In the genomic region with DNA sequence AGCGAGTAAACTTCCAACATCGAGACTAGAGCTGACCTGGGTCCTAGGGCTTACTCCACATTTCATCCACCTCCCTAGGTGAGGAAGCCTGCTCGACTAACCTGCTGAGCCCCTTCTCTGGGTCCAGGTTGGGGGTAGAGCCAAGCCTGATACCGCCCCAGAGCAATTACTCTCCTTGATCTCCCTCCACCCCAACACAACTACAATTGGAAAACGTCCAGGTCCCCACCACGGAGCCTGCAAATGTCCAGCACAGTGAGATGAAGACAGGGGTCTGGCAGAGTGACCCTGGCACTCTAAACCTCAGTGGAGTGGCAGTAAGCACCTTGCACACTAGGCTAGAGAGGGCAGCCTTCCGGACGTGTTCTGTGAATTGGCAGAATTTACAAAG, we compare ENCODE assay signal across 8 mouse cellular contexts. TPM values are rescaled to one million over a fixed set of nuclear protein-coding genes. Genes with fewer than 3 reads are reported as not detected.
DNase-seq lines count a peak whose midpoint lies in the region; ATAC-seq and TF ChIP-seq lines count a peak whose summit lies in the region.

No protein-coding gene starts in this region.

- intact Hi-C loops in gastrocnemius, adult 2 months (cut with DNase I): no loop called here

- no peak for TF ChIP-seq CTCF in gastrocnemius, adult 2 months (IDR thresholded peaks at IDR 0.05)
- no peak for TF ChIP-seq CTCF in testis, adult 2 months (IDR thresholded peaks at IDR 0.05; ENCODE audit: control insufficient read depth, insufficient read depth, insufficient replicate concordance, low read depth, low read length)

- H3K36me3 ChIP-seq in testis, adult 2 months (ENCODE audit: control insufficient read depth, insufficient read depth, low read length): no peaks in the 10 kb centered on the region
- H3K36me3 ChIP-seq in limb, embryonic 15.5 days: no peaks in the 10 kb centered on the region
- no peaks in the 10 kb centered on the region for H3K36me3 ChIP-seq in stomach, embryonic 16.5 days (ENCODE audit: control insufficient read depth, insufficient read depth, low read length)

- peaks cover 10% of the 10 kb centered on the region for H3K4me1 ChIP-seq in testis, adult 2 months (ENCODE audit: control insufficient read depth, insufficient read depth, low read length)
- peaks cover 13% of the 10 kb centered on the region for H3K4me1 ChIP-seq in limb, embryonic 15.5 days
- peaks cover 11% of the 10 kb centered on the region for H3K4me1 ChIP-seq in stomach, embryonic 16.5 days (ENCODE audit: control insufficient read depth, insufficient read depth, low read length)

- H3K27me3 ChIP-seq in testis, adult 2 months (ENCODE audit: control insufficient read depth, insufficient read depth, low read length): no peaks in the 10 kb centered on the region
- peaks cover 45% of the 10 kb centered on the region for H3K27me3 ChIP-seq in limb, embryonic 15.5 days
- H3K27me3 ChIP-seq in stomach, embryonic 16.5 days (ENCODE audit: control insufficient read depth, insufficient read depth, low read length): no peaks in the 10 kb centered on the region

- no peak for DNase-seq in gastrocnemius, adult 2 months
- no peak for DNase-seq in gastrocnemius, adult 8-10 months (ENCODE audit: low spot score in 2 of 2)
- no peak for DNase-seq in testis, postnatal 10 days (ENCODE audit: low spot score)
- DNase-seq in adrenal gland, adult 2 months: no peak
- no peak for DNase-seq in frontal cortex, postnatal 10 days (ENCODE audit: low spot score in 2 of 2)

- peak overlapping the region; percentile 68 for H3K9ac ChIP-seq in limb, embryonic 15.5 days
- H3K9ac ChIP-seq in stomach, embryonic 16.5 days (ENCODE audit: low read length): peak overlapping the region; percentile 79

- no peak overlapping the region for H3K27ac ChIP-seq in gastrocnemius, adult 2 months
- H3K27ac ChIP-seq in testis, adult 2 months (ENCODE audit: control insufficient read depth, insufficient read depth, low read depth, low read length): peak overlapping the region; percentile 10; the same call in 1 of the 2 replicates
- no peak overlapping the region for H3K27ac ChIP-seq in limb, embryonic 15.5 days
- 0 out of 2 replicates have a peak overlapping the region, but pooled peaks have one; percentile 51 for H3K27ac ChIP-seq in stomach, embryonic 16.5 days (ENCODE audit: low read length)

- peak overlapping the region; percentile 92 for H3K4me2 ChIP-seq in limb, embryonic 15.5 days
- peak overlapping the region; percentile 88 for H3K4me2 ChIP-seq in stomach, embryonic 16.5 days (ENCODE audit: low read depth, low read length)

- H3K4me3 ChIP-seq in gastrocnemius, adult 2 months: peak overlapping the region; percentile 80
- H3K4me3 ChIP-seq in testis, adult 2 months (ENCODE audit: control insufficient read depth, low read depth, low read length): peak overlapping the region; percentile 90
- H3K4me3 ChIP-seq in limb, embryonic 15.5 days: peak overlapping the region; percentile 60
- H3K4me3 ChIP-seq in stomach, embryonic 16.5 days (replicated peaks; ENCODE audit: low read length): peak overlapping the region; percentile 66

- WGBS in limb, embryonic 15.5 days: 17% methylated on average over 8 of the region's 8 CpGs
- WGBS in stomach, embryonic 16.5 days: 21% methylated on average over 8 of the region's 8 CpGs

- TF ChIP-seq POLR2A in testis, adult 2 months (IDR thresholded peaks at IDR 0.05; ENCODE audit: control insufficient read depth, low read depth, low read length): no peak

- H3K9me3 ChIP-seq in limb, embryonic 15.5 days: no peaks in the 10 kb centered on the region
- H3K9me3 ChIP-seq in stomach, embryonic 16.5 days (replicated peaks; ENCODE audit: control insufficient read depth, low read length): no peaks in the 10 kb centered on the region

- no peak for ATAC-seq in limb, embryonic 15.5 days (ENCODE audit: insufficient number of reproducible peaks, low FRiP score, low TSS enrichment, low read depth)
- ATAC-seq in stomach, embryonic 16.5 days (ENCODE audit: insufficient read depth, low FRiP score): no peak

RNA-seq across cellular contexts. Expression of a gene that starts 6.2 kb away (rescaled TPM):
- total RNA-seq in gastrocnemius, adult 2 months (2021): under 1 TPM in 1 of 2 experiments, not detected in 1; 0.22 TPM
- total RNA-seq in gastrocnemius, adult 8-10 months (2022): under 1 TPM in 2 of 4 experiments, not detected in 2; 0.19 to 0.40 TPM
- polyA plus RNA-seq in testis, adult 2 months (2012; rRNA removed): 49.9 and 55.6 TPM in 2 replicates
- polyA plus RNA-seq in limb, embryonic 15.5 days (2015; fragmentation: Nextera tagmentation; extraction: Ambion mirVana): 9.9 and 11.2 TPM in 2 replicates
- polyA plus RNA-seq in stomach, embryonic 16.5 days (2015; fragmentation: Nextera tagmentation; extraction: Ambion mirVana): 25.9 and 26.6 TPM in 2 replicates
- total RNA-seq in adrenal gland, adult 2 months (2021): 10 to 100 TPM in 1 of 2 experiments, 1 to 10 TPM in 1; 7.6 to 23.8 TPM
- 28.4 and 56.6 TPM in 2 replicates for polyA plus RNA-seq in adrenal gland, adult 2 months (2012; rRNA removed)

RNA-seq across cellular contexts. Expression of a gene that starts 15.1 kb away (rescaled TPM):
- 10 to 100 TPM in 1 of 2 experiments, 1 to 10 TPM in 1; 9.9 to 11.7 TPM for total RNA-seq in gastrocnemius, adult 2 months (2021)
- 10 to 100 TPM in 3 of 4 experiments, 1 to 10 TPM in 1; 9.0 to 12.5 (median 11.3) TPM for total RNA-seq in gastrocnemius, adult 8-10 months (2022)
- polyA plus RNA-seq in testis, adult 2 months (2012; rRNA removed): 0.73 and 1.1 TPM in 2 replicates
- polyA plus RNA-seq in limb, embryonic 15.5 days (2015; fragmentation: Nextera tagmentation; extraction: Ambion mirVana): 0.99 and 1.8 TPM in 2 replicates
- polyA plus RNA-seq in stomach, embryonic 16.5 days (2015; fragmentation: Nextera tagmentation; extraction: Ambion mirVana): 1.8 and 2.1 TPM in 2 replicates
- total RNA-seq in adrenal gland, adult 2 months (2021): 1 to 10 TPM; 1.1 to 1.3 TPM
- polyA plus RNA-seq in adrenal gland, adult 2 months (2012; rRNA removed): 2.0 and 2.6 TPM in 2 replicates

RNA-seq across cellular contexts. Expression of a gene that starts 15.8 kb away (rescaled TPM):
- total RNA-seq in gastrocnemius, adult 2 months (2021): 1 to 10 TPM; 1.6 to 1.8 TPM
- 1 to 10 TPM in 3 of 4 experiments, under 1 TPM in 1; 0.85 to 1.9 (median 1.8) TPM for total RNA-seq in gastrocnemius, adult 8-10 months (2022)
- 0.31 and 0.54 TPM in 2 replicates for polyA plus RNA-seq in testis, adult 2 months (2012; rRNA removed)
- 0.25 TPM in 1 of 2 replicates, not detected in the other for polyA plus RNA-seq in limb, embryonic 15.5 days (2015; fragmentation: Nextera tagmentation; extraction: Ambion mirVana)
- 0.34 and 0.51 TPM in 2 replicates for polyA plus RNA-seq in stomach, embryonic 16.5 days (2015; fragmentation: Nextera tagmentation; extraction: Ambion mirVana)
- not detected for total RNA-seq in adrenal gland, adult 2 months (2021)
- not detected in 2 replicates for polyA plus RNA-seq in adrenal gland, adult 2 months (2012; rRNA removed)

RNA-seq across cellular contexts. Expression of a gene that starts 42.3 kb away (rescaled TPM):
- 10 to 100 TPM; 10.8 to 11.2 TPM for total RNA-seq in gastrocnemius, adult 2 months (2021)
- total RNA-seq in gastrocnemius, adult 8-10 months (2022): 10 to 100 TPM in 3 of 4 experiments, 1 to 10 TPM in 1; 8.8 to 13.8 (median 12.1) TPM
- 280 and 291 TPM in 2 replicates for polyA plus RNA-seq in testis, adult 2 months (2012; rRNA removed)
- polyA plus RNA-seq in limb, embryonic 15.5 days (2015; fragmentation: Nextera tagmentation; extraction: Ambion mirVana): 26.0 and 26.8 TPM in 2 replicates
- polyA plus RNA-seq in stomach, embryonic 16.5 days (2015; fragmentation: Nextera tagmentation; extraction: Ambion mirVana): 24.7 and 25.3 TPM in 2 replicates
- total RNA-seq in adrenal gland, adult 2 months (2021): 10 to 100 TPM; 26.6 to 35.2 TPM
- polyA plus RNA-seq in adrenal gland, adult 2 months (2012; rRNA removed): 77.3 and 102 TPM in 2 replicates

RNA-seq across cellular contexts. Expression of a gene that starts 45.9 kb away (rescaled TPM):
- 10 to 100 TPM; 15.8 to 16.0 TPM for total RNA-seq in gastrocnemius, adult 2 months (2021)
- total RNA-seq in gastrocnemius, adult 8-10 months (2022): 10 to 100 TPM; 13.7 to 16.0 (median 15.1) TPM
- polyA plus RNA-seq in testis, adult 2 months (2012; rRNA removed): 154 and 171 TPM in 2 replicates
- 63.2 and 72.4 TPM in 2 replicates for polyA plus RNA-seq in limb, embryonic 15.5 days (2015; fragmentation: Nextera tagmentation; extraction: Ambion mirVana)
- 56.8 and 61.1 TPM in 2 replicates for polyA plus RNA-seq in stomach, embryonic 16.5 days (2015; fragmentation: Nextera tagmentation; extraction: Ambion mirVana)
- total RNA-seq in adrenal gland, adult 2 months (2021): 10 to 100 TPM; 37.7 to 41.9 TPM
- polyA plus RNA-seq in adrenal gland, adult 2 months (2012; rRNA removed): 137 and 144 TPM in 2 replicates

Comparison
In these comparisons a context has a peak if more than half of its experiments do, and no peak if none do; other contexts are left out.
1. H3K27ac ChIP-seq: peak in testis, adult 2 months (single experiment) and stomach, embryonic 16.5 days (single experiment); none in gastrocnemius, adult 2 months (single experiment) and limb, embryonic 15.5 days (single experiment).
2. Peak in every context shown above with its lines, with median percentiles within 50 percentile points of each other: H3K4me3 ChIP-seq.